Comparison of ENCODE assay signal across 8 mouse cellular contexts in genomic region chr7:141167901-141168517, GRCm38 (mm10). TPM values are rescaled to one million over a fixed set of nuclear protein-coding genes. Genes with fewer than 3 reads are reported as not detected.
DNase-seq lines count a peak whose midpoint lies in the region; ATAC-seq and TF ChIP-seq lines count a peak whose summit lies in the region.

No protein-coding gene starts in this region.

- no peaks in the 10 kb centered on the region for H3K27me3 ChIP-seq in intestine, postnatal 0 days (replicated peaks; ENCODE audit: control insufficient read depth, insufficient read depth, low read length)
- no peaks in the 10 kb centered on the region for H3K27me3 ChIP-seq in lung, embryonic 16.5 days (ENCODE audit: control insufficient read depth, insufficient read depth, low read depth, low read length)

- peak overlapping the region; percentile 62 for H3K9ac ChIP-seq in intestine, postnatal 0 days (ENCODE audit: low read depth, low read length)
- peak overlapping the region; percentile 77 for H3K9ac ChIP-seq in lung, embryonic 16.5 days (ENCODE audit: low read length)

- intact Hi-C loops in gastrocnemius, adult 2 months (cut with DNase I): no loop called here

- peaks cover 4% of the 10 kb centered on the region; the same call in 1 of the 2 replicates for H3K4me1 ChIP-seq in bone marrow, adult 2 months (ENCODE audit: control insufficient read depth, insufficient read depth, low read length)
- peaks cover 8% of the 10 kb centered on the region for H3K4me1 ChIP-seq in intestine, postnatal 0 days (replicated peaks; ENCODE audit: control insufficient read depth, insufficient read depth, low read length)
- H3K4me1 ChIP-seq in lung, embryonic 16.5 days (replicated peaks; ENCODE audit: control insufficient read depth, insufficient read depth, low read length): peaks cover 23% of the 10 kb centered on the region

- WGBS in bone marrow, adult 2 months: 5% methylated on average over 7 of the region's 7 CpGs
- WGBS in intestine, postnatal 0 days: 17% methylated on average over 7 of the region's 7 CpGs
- WGBS in lung, embryonic 16.5 days: 8% methylated on average over 7 of the region's 7 CpGs

- TF ChIP-seq POLR2A in bone marrow, adult 2 months (IDR thresholded peaks at IDR 0.05; ENCODE audit: borderline replicate concordance, control insufficient read depth, low read depth, low read length): no peak

- no peaks in the 10 kb centered on the region for H3K9me3 ChIP-seq in intestine, postnatal 0 days (ENCODE audit: control insufficient read depth)
- H3K9me3 ChIP-seq in lung, embryonic 16.5 days (ENCODE audit: control insufficient read depth, low read length): no peaks in the 10 kb centered on the region

- H3K27ac ChIP-seq in bone marrow, adult 2 months (ENCODE audit: control insufficient read depth, insufficient read depth, low read depth, low read length, poor library complexity): peak overlapping the region; percentile 64
- H3K27ac ChIP-seq in gastrocnemius, adult 2 months: peak overlapping the region; percentile 83
- H3K27ac ChIP-seq in intestine, postnatal 0 days (ENCODE audit: low read depth, low read length): peak overlapping the region; percentile 46; the same call in 1 of the 2 replicates
- peak overlapping the region; percentile 48 for H3K27ac ChIP-seq in lung, embryonic 16.5 days (ENCODE audit: low read length)

- H3K4me3 ChIP-seq in bone marrow, adult 2 months (replicated peaks; ENCODE audit: control insufficient read depth, low read depth, low read length): peak overlapping the region; percentile 66
- peak overlapping the region; percentile 69 for H3K4me3 ChIP-seq in gastrocnemius, adult 2 months
- peak overlapping the region; percentile 54 for H3K4me3 ChIP-seq in intestine, postnatal 0 days (ENCODE audit: low read depth, low read length)
- peak overlapping the region; percentile 63 for H3K4me3 ChIP-seq in lung, embryonic 16.5 days (ENCODE audit: low read length)

- ATAC-seq in intestine, postnatal 0 days: peak; percentile 26
- ATAC-seq in lung, embryonic 16.5 days (ENCODE audit: low read depth): peak; percentile 2; the same call in 1 of the 2 replicates

- peak; percentile 45 to 54 for DNase-seq in heart, adult 18-20 months
- no peak for DNase-seq in heart, adult 8-10 months (ENCODE audit: low spot score)
- DNase-seq in gastrocnemius, adult 2 months: peak; percentile 60
- DNase-seq in retina, embryonic 14.5 days (ENCODE audit: low spot score): peak; percentile 42
- no peak for DNase-seq in layer of hippocampus, adult 9-10 months (ENCODE audit: low spot score)

- TF ChIP-seq CTCF in bone marrow, adult 2 months (IDR thresholded peaks at IDR 0.05; ENCODE audit: control insufficient read depth, insufficient read depth, low read length): no peak
- no peak for TF ChIP-seq CTCF in gastrocnemius, adult 2 months (IDR thresholded peaks at IDR 0.05)
- TF ChIP-seq CTCF in intestine, postnatal 0 days (IDR thresholded peaks at IDR 0.05; ENCODE audit: low read depth): no peak

- H3K4me2 ChIP-seq in intestine, postnatal 0 days (replicated peaks; ENCODE audit: low read depth): peak overlapping the region; percentile 76
- peak overlapping the region; percentile 71 for H3K4me2 ChIP-seq in lung, embryonic 16.5 days (ENCODE audit: low read depth, low read length)

- peaks cover 28% of the 10 kb centered on the region for H3K36me3 ChIP-seq in intestine, postnatal 0 days (ENCODE audit: control insufficient read depth, insufficient read depth)
- H3K36me3 ChIP-seq in lung, embryonic 16.5 days (ENCODE audit: control insufficient read depth, insufficient read depth, low read length): peaks cover 16% of the 10 kb centered on the region

RNA-seq across cellular contexts. Expression of gene Rnh1, which starts 4.6 kb away (rescaled TPM):
- total RNA-seq in heart, adult 18-20 months (2021): 10 to 100 TPM; 71.5 to 77.6 TPM
- 10 to 100 TPM; 71.3 to 75.2 (median 72.9) TPM for total RNA-seq in heart, adult 8-10 months (2022)
- polyA plus RNA-seq in bone marrow, adult 2 months (2011; ENCODE audit: insufficient read depth, insufficient read length, low replicate concordance, missing spikeins): 17.8 and 27.6 TPM in 2 replicates
- total RNA-seq in gastrocnemius, adult 2 months (2021): 10 to 100 TPM; 46.5 to 50.9 TPM
- polyA plus RNA-seq in intestine, postnatal 0 days (2015; fragmentation: Nextera tagmentation; extraction: Ambion mirVana): 133 and 141 TPM in 2 replicates
- 153 and 165 TPM in 2 replicates for polyA plus RNA-seq in lung, embryonic 16.5 days (2015; fragmentation: Nextera tagmentation; extraction: Ambion mirVana)

RNA-seq across cellular contexts. Expression of gene Hras, which starts 25.8 kb away (rescaled TPM):
- total RNA-seq in heart, adult 18-20 months (2021): 100 to 1,000 TPM in 1 of 2 experiments, 10 to 100 TPM in 1; 91.4 to 103 TPM
- 100 to 1,000 TPM in 1 of 4 experiments, 10 to 100 TPM in 3; 81.0 to 107 (median 87.7) TPM for total RNA-seq in heart, adult 8-10 months (2022)
- 108 and 168 TPM in 2 replicates for polyA plus RNA-seq in bone marrow, adult 2 months (2011; ENCODE audit: insufficient read depth, insufficient read length, low replicate concordance, missing spikeins)
- 100 to 1,000 TPM; 117 to 119 TPM for total RNA-seq in gastrocnemius, adult 2 months (2021)
- 71.8 and 72.3 TPM in 2 replicates for polyA plus RNA-seq in intestine, postnatal 0 days (2015; fragmentation: Nextera tagmentation; extraction: Ambion mirVana)
- 48.5 and 48.8 TPM in 2 replicates for polyA plus RNA-seq in lung, embryonic 16.5 days (2015; fragmentation: Nextera tagmentation; extraction: Ambion mirVana)

RNA-seq across cellular contexts. Expression of gene Lrrc56, which starts 25.9 kb away (rescaled TPM):
- 1 to 10 TPM; 2.0 to 3.4 TPM for total RNA-seq in heart, adult 18-20 months (2021)
- total RNA-seq in heart, adult 8-10 months (2022): 1 to 10 TPM; 1.8 to 3.4 (median 3.0) TPM
- 2.2 and 3.1 TPM in 2 replicates for polyA plus RNA-seq in bone marrow, adult 2 months (2011; ENCODE audit: insufficient read depth, insufficient read length, low replicate concordance, missing spikeins)
- 1 to 10 TPM; 1.7 to 2.1 TPM for total RNA-seq in gastrocnemius, adult 2 months (2021)
- polyA plus RNA-seq in intestine, postnatal 0 days (2015; fragmentation: Nextera tagmentation; extraction: Ambion mirVana): 3.2 and 3.7 TPM in 2 replicates
- 8.6 and 8.9 TPM in 2 replicates for polyA plus RNA-seq in lung, embryonic 16.5 days (2015; fragmentation: Nextera tagmentation; extraction: Ambion mirVana)

RNA-seq across cellular contexts. Expression of gene Ptdss2, which starts 45.8 kb away (rescaled TPM):
- total RNA-seq in heart, adult 18-20 months (2021): 10 to 100 TPM; 28.1 to 30.3 TPM
- 10 to 100 TPM; 28.0 to 35.8 (median 29.7) TPM for total RNA-seq in heart, adult 8-10 months (2022)
- polyA plus RNA-seq in bone marrow, adult 2 months (2011; ENCODE audit: insufficient read depth, insufficient read length, low replicate concordance, missing spikeins): 66.7 and 84.6 TPM in 2 replicates
- 10 to 100 TPM; 19.5 to 20.5 TPM for total RNA-seq in gastrocnemius, adult 2 months (2021)
- polyA plus RNA-seq in intestine, postnatal 0 days (2015; fragmentation: Nextera tagmentation; extraction: Ambion mirVana): 36.6 and 37.7 TPM in 2 replicates
- polyA plus RNA-seq in lung, embryonic 16.5 days (2015; fragmentation: Nextera tagmentation; extraction: Ambion mirVana): 60.3 and 65.2 TPM in 2 replicates

RNA-seq across cellular contexts. Expression of gene Lmntd2, which starts 45.9 kb away (rescaled TPM):
- not detected for total RNA-seq in heart, adult 18-20 months (2021)
- total RNA-seq in heart, adult 8-10 months (2022): not detected
- 0.47 and 1.9 TPM in 2 replicates for polyA plus RNA-seq in bone marrow, adult 2 months (2011; ENCODE audit: insufficient read depth, insufficient read length, low replicate concordance, missing spikeins)
- total RNA-seq in gastrocnemius, adult 2 months (2021): not detected
- 2.7 and 3.4 TPM in 2 replicates for polyA plus RNA-seq in intestine, postnatal 0 days (2015; fragmentation: Nextera tagmentation; extraction: Ambion mirVana)
- 1.3 and 1.4 TPM in 2 replicates for polyA plus RNA-seq in lung, embryonic 16.5 days (2015; fragmentation: Nextera tagmentation; extraction: Ambion mirVana)

Comparison
In these comparisons a context has a peak if more than half of its experiments do, and no peak if none do; other contexts are left out.
1. DNase-seq: peak in heart, adult 18-20 months (2 of 2), gastrocnemius, adult 2 months (single experiment) and retina, embryonic 14.5 days (single experiment); none in heart, adult 8-10 months (single experiment) and layer of hippocampus, adult 9-10 months (single experiment).
2. Peak in every context shown above with its lines, with median percentiles within 50 percentile points of each other: H3K27ac ChIP-seq and H3K4me3 ChIP-seq.